Mouse (Mus musculus): ENCODE measurements around the gene Rtbdn.

DNA sequence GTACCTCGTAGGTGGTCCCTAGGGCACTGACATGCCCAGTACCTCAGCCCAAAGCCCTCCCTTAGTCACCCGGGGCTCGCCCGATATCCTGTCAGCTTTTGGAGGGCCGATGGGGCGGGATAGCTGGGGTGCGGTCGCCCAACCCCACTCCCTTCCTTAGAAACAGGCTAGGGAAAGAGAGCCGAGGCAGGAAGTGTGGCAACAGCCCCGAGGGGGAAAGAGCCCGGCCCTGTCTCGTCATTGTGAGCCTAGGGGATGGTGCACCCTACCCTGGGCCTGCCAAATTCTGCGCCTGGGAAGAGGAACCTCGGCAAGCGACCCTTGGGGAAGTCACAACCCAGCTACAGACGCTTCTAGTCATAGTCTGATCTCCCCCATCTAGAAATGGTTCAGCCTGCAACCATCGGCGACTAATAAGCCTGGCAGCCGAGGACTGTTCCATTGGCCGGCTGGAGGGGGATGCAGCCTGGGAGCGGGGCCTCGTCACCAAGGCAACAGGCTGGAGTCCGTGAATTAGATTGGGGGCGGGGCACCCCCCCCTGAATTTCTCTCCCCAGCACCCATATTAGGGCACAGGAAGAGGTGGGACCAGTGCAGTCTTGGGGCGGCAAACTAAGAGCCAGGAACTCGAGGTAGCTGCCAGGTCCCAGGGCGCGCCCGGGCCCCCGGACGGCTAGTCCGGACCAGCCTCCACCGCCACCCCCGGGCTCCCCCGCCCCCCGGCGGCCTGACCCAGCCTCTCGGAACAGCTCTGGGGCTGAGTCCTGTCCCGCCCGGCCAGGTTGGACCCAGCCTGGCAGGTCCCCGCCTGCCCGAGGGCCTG is 33.0 kb downstream of the Rtbdn start:
- TF ChIP-seq CTCF (IDR thresholded peaks at IDR 0.05; ENCODE audit: low read depth, low read length) (no peak), POLR2A (IDR thresholded peaks at IDR 0.05; ENCODE audit: borderline replicate concordance, low read depth, low read length) (no peak)
